In genomic region chr1:59482331-59482695, GRCm38 (mm10) we compare ENCODE assay signal across 8 mouse cellular contexts. TPM values are rescaled to one million over a fixed set of nuclear protein-coding genes. Genes with fewer than 3 reads are reported as not detected.
DNase-seq lines count a peak whose midpoint lies in the region; ATAC-seq and TF ChIP-seq lines count a peak whose summit lies in the region.

Gene Fzd7, plus strand, starts transcription at chr1:59482424.

- H3K4me2 ChIP-seq in heart, embryonic 13.5 days, result peak within 1 kb of the TSS; percentile 90
- H3K4me2 ChIP-seq in embryonic facial prominence, embryonic 11.5 days (ENCODE audit: low read depth, low read length), result peak within 1 kb of the TSS; percentile 95
- peak within 1 kb of the TSS; percentile 100 for H3K4me2 ChIP-seq in liver, postnatal 0 days (ENCODE audit: low read depth, low read length)

- H3K9ac ChIP-seq in heart, embryonic 13.5 days, result peak within 1 kb of the TSS; percentile 90
- H3K9ac ChIP-seq in embryonic facial prominence, embryonic 11.5 days (replicated peaks; ENCODE audit: low read length), result peak within 1 kb of the TSS; percentile 96
- H3K9ac ChIP-seq in liver, postnatal 0 days (replicated peaks), result peak within 1 kb of the TSS; percentile 66

- under 1% methylated on average over 35 of the region's 35 CpGs for WGBS in heart, embryonic 13.5 days
- WGBS in embryonic facial prominence, embryonic 11.5 days, result under 1% methylated on average over 35 of the region's 35 CpGs
- under 1% methylated on average over 35 of the region's 35 CpGs for WGBS in hindbrain, embryonic 10.5 days
- WGBS in liver, postnatal 0 days (ENCODE audit: insufficient replicate concordance), result under 1% methylated on average over 32 of the region's 35 CpGs

- ATAC-seq in heart, embryonic 13.5 days (ENCODE audit: extremely low read depth, insufficient number of reproducible peaks, low FRiP score, low TSS enrichment), result no peak
- ATAC-seq in embryonic facial prominence, embryonic 11.5 days (replicated peaks; ENCODE audit: insufficient number of reproducible peaks, low FRiP score, low TSS enrichment, low read depth), result peak; percentile 21
- peak; percentile 50 for ATAC-seq in liver, postnatal 0 days

- H3K4me3 ChIP-seq in heart, embryonic 13.5 days, result peak within 1 kb of the TSS; percentile 61
- peak within 1 kb of the TSS; percentile 87 for H3K4me3 ChIP-seq in embryonic facial prominence, embryonic 11.5 days (ENCODE audit: low read depth, low read length)
- H3K4me3 ChIP-seq in hindbrain, embryonic 10.5 days, result peak within 1 kb of the TSS; percentile 96
- H3K4me3 ChIP-seq in liver, postnatal 0 days (ENCODE audit: low read depth, low read length), result peak within 1 kb of the TSS; percentile 69

- TF ChIP-seq CTCF in liver, postnatal 0 days (IDR thresholded peaks at IDR 0.05; ENCODE audit: low read depth), result no peak

- H3K27me3 ChIP-seq in heart, embryonic 13.5 days (replicated peaks), result peaks cover 54% of the 10 kb centered on the region
- H3K27me3 ChIP-seq in embryonic facial prominence, embryonic 11.5 days (ENCODE audit: control insufficient read depth, insufficient read depth, low read length), result no peaks in the 10 kb centered on the region
- H3K27me3 ChIP-seq in hindbrain, embryonic 10.5 days (ENCODE audit: insufficient read depth, poor library complexity, severe bottlenecking), result no peaks in the 10 kb centered on the region; the same call in 1 of the 2 replicates
- no peaks in the 10 kb centered on the region; the same call in 1 of the 2 replicates for H3K27me3 ChIP-seq in liver, postnatal 0 days (ENCODE audit: insufficient read depth, low read length)

- no peaks in the 10 kb centered on the region for H3K36me3 ChIP-seq in heart, embryonic 13.5 days
- H3K36me3 ChIP-seq in embryonic facial prominence, embryonic 11.5 days (replicated peaks; ENCODE audit: control insufficient read depth, insufficient read depth, low read depth, low read length), result no peaks in the 10 kb centered on the region
- peaks cover 30% of the 10 kb centered on the region for H3K36me3 ChIP-seq in hindbrain, embryonic 10.5 days
- H3K36me3 ChIP-seq in liver, postnatal 0 days (replicated peaks; ENCODE audit: insufficient read depth, low read length), result no peaks in the 10 kb centered on the region

- no peak for DNase-seq in heart, postnatal 25 days (ENCODE audit: low spot score)
- DNase-seq in CD8-positive naive resting alpha-beta T cell, adult 2 months (ENCODE audit: low read depth in 2 of 2, low spot score in 2 of 2), result peak; percentile 18 to 43
- DNase-seq in embryonic facial prominence, embryonic 11.5 days (ENCODE audit: low spot score), result peak; percentile 64
- DNase-seq in hindbrain, embryonic 10.5 days (ENCODE audit: low spot score), result no peak
- peak; percentile 57 for DNase-seq in liver, postnatal 0 days
- peak; percentile 75 for DNase-seq in testis, postnatal 10 days (ENCODE audit: low spot score)
- DNase-seq in left cerebral cortex, postnatal 25 days (ENCODE audit: low spot score in 2 of 2), result no peak

- TF ChIP-seq EP300 in liver, postnatal 0 days (IDR thresholded peaks at IDR 0.05; ENCODE audit: low read depth), result no peak

- intact Hi-C loops in heart, postnatal 25 days (cut with DNase I), result loop anchor here (5.0 to 10.0 kb wide), 3 partner anchors 102 to 245 kb away; partner anchors contain the start of gene Als2
- intact Hi-C loops in left cerebral cortex, postnatal 25 days (cut with DNase I), result loop anchor here (2.0 to 5.0 kb wide), 2 partner anchors 140 to 166 kb away; no protein-coding TSS in a partner anchor

- H3K9me3 ChIP-seq in heart, embryonic 13.5 days, result no peaks in the 10 kb centered on the region
- H3K9me3 ChIP-seq in embryonic facial prominence, embryonic 11.5 days (replicated peaks; ENCODE audit: control insufficient read depth, low read length), result no peaks in the 10 kb centered on the region
- no peaks in the 10 kb centered on the region for H3K9me3 ChIP-seq in hindbrain, embryonic 10.5 days
- no peaks in the 10 kb centered on the region for H3K9me3 ChIP-seq in liver, postnatal 0 days (ENCODE audit: low read length)

- H3K27ac ChIP-seq in heart, embryonic 13.5 days (replicated peaks), result peak within 1 kb of the TSS; percentile 88
- H3K27ac ChIP-seq in embryonic facial prominence, embryonic 11.5 days (replicated peaks; ENCODE audit: low read depth, low read length), result peak within 1 kb of the TSS; percentile 98
- H3K27ac ChIP-seq in hindbrain, embryonic 10.5 days, result peak within 1 kb of the TSS; percentile 96
- peak within 1 kb of the TSS; percentile 85 for H3K27ac ChIP-seq in liver, postnatal 0 days (ENCODE audit: low read depth)

- peaks cover 54% of the 10 kb centered on the region for H3K4me1 ChIP-seq in heart, embryonic 13.5 days
- H3K4me1 ChIP-seq in embryonic facial prominence, embryonic 11.5 days (ENCODE audit: control insufficient read depth, insufficient read depth, low read length), result no peaks in the 10 kb centered on the region; the same call in 1 of the 2 replicates
- peaks cover 72% of the 10 kb centered on the region for H3K4me1 ChIP-seq in hindbrain, embryonic 10.5 days (replicated peaks)
- H3K4me1 ChIP-seq in liver, postnatal 0 days (ENCODE audit: insufficient read depth), result peaks cover 35% of the 10 kb centered on the region

RNA-seq across cellular contexts. Expression of gene Fzd7, which starts in this region (rescaled TPM):
- 3.0 and 3.5 TPM in 2 replicates for polyA plus RNA-seq in heart, embryonic 13.5 days (2015; fragmentation: Nextera tagmentation; extraction: Ambion mirVana)
- total RNA-seq in heart, postnatal 25 days (2021), result 1 to 10 TPM; 5.6 to 6.9 TPM
- 19.3 and 21.6 TPM in 2 replicates for polyA plus RNA-seq in embryonic facial prominence, embryonic 11.5 days (2014; fragmentation: Nextera tagmentation; extraction: Ambion mirVana)
- 14.4 and 16.1 TPM in 2 replicates for polyA plus RNA-seq in hindbrain, embryonic 10.5 days (2016; fragmentation: Nextera tagmentation; extraction: Ambion mirVana)
- 0.76 and 0.99 TPM in 2 replicates for polyA plus RNA-seq in liver, postnatal 0 days (2015; fragmentation: Nextera tagmentation; extraction: Ambion mirVana)
- total RNA-seq in left cerebral cortex, postnatal 25 days (2021), result 1 to 10 TPM; 6.8 to 6.9 TPM

Comparison
In these comparisons a context has a peak if more than half of its experiments do, and no peak if none do; other contexts are left out.
1. Peak in DNase-seq, ATAC-seq, H3K4me3 ChIP-seq, H3K27ac ChIP-seq, H3K9ac ChIP-seq and H3K4me2 ChIP-seq in liver, postnatal 0 days; RNA of the gene not detected or under 1 TPM.
2. DNase-seq: peak in CD8-positive naive resting alpha-beta T cell, adult 2 months (2 of 2), embryonic facial prominence, embryonic 11.5 days (single experiment) and testis, postnatal 10 days (single experiment); none in heart, postnatal 25 days (single experiment), hindbrain, embryonic 10.5 days (single experiment) and left cerebral cortex, postnatal 25 days (0 of 2).
3. Peak in every context shown above with its lines, with median percentiles within 50 percentile points of each other: H3K27ac ChIP-seq, H3K4me2 ChIP-seq, H3K4me3 ChIP-seq and H3K9ac ChIP-seq.